Mouse (Mus musculus): ENCODE measurements around the gene Kansl2. TPM values are rescaled to one million over a fixed set of nuclear protein-coding genes. Genes with fewer than 3 reads are reported as not detected.
A peak's percentile ranks its signal among the peaks of the same experiment; 100 is the strongest.

Kansl2 gene
- total RNA-seq, 2 experiments from 2014 or later: 71.5 to 77.4 TPM

GRCm38 (mm10) chr15:98503317-98503716 lies 30.7 kb downstream of the Kansl2 start:
- DNase-seq: no peak

GRCm38 (mm10) chr15:98497631-98498030 lies 36.4 kb downstream of the Kansl2 start:
- no peak for DNase-seq

DNA sequence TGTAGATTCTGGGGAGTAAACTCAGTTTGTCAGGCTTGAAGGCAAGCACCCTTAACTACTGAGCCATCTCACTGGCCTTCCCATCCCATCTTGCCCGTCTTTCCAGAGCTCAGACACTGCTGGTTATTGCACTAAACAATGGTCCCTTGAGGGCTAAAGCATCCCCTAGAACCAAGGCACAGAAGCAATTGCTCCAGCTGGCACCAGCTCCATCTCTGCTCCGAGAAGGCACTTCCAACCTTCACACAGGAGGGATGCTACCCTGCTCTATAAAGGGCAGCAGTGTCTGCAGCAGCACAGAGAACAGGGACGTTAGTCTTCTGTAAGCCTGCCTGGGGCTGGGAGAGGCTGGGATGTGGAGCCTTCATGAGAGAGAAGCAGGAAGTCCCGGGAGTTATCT lies 42.0 kb downstream of the Kansl2 start, which contains the start of gene Olfr279:
Gene Olfr279, plus strand, starts transcription at position 301 of the 400 bp plus-strand sequence.
- DNase-seq: no peak

- DNase-seq: no peak
These were observed 42.7 kb downstream of the Kansl2 start for GRCm38 (mm10) chr15:98491332-98491731.

GRCm38 (mm10) chr15:98486433-98487021 lies 47.5 kb downstream of the Kansl2 start:
- no peak for DNase-seq

DNA sequence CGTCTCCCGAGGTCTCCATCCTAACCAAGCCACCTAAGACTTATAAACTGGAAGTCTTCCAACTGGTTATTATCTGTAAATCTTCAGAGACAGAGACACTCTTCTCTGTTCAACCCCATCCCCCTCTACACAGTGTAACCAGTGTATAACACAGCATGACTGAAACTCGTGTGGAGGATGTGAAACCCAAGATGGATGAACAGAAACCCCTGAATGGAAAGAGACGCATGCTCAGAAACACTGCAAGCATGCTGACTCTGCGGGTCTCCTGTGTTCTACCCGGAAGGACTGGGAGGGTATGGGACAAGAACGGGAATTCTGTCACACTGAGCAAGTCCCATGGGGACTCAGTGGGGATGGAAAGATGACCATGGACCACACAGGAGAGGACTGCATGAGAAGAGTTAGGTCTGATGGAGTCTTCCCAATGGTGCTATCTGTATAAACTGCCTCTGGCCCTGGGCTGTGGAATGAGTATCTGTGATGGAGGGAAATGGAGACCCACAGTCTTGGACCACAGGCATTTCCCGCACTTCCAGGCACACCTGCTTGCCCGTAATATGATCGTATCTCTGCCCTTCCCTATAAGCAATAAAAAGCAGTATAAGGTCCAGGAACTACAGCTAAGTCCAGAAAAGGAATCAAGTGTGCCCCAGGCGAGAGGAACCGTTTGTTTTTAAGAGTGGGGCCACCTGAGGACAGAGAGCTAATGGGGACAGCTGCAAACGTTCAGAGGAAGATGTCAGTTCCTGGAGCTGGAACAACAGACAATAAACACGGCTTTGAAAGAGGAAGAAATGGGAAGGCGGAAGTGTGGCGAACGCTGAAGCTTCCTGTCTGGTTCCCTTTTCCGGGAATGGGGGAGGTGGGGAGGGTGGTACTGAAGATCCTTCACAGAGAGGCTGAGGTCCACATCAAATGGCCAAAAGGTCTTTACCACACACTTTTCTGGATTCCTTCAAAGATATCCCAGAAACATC lies 49.9 kb downstream of the Kansl2 start:
- DNase-seq: no peak

DNA sequence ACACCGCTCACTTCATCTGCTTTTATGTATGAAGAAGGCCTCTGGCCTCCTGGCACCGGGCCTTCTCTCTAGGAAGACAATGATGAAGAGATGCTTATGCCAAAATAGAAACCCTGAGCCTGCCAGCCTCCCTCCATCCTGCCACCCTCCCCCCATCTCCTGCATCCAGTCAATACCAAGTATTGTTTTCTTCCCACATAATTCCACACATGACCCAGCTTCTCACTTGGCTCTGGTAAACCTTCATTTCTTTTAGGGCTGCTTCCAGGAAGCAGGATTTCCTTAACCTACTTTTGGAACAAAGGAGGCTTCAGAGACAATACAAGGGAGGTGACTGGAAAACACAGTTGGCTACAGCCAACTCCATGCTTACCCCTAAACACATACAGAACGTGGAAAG lies 51.4 kb downstream of the Kansl2 start, which contains the start of gene Lalba:
Gene Lalba, minus strand, starts transcription at position 21 of the 400 bp plus-strand sequence.
- DNase-seq: no peak

- no peak for DNase-seq
These were observed 54.4 kb downstream of the Kansl2 start for GRCm38 (mm10) chr15:98479568-98480102.

- no peak for DNase-seq
These were observed 57.8 kb downstream of the Kansl2 start for GRCm38 (mm10) chr15:98476281-98476680.

GRCm38 (mm10) chr15:98475382-98475781 lies 58.7 kb downstream of the Kansl2 start:
- DNase-seq: peak; percentile 61

GRCm38 (mm10) chr15:98474958-98475357 lies 59.1 kb downstream of the Kansl2 start:
- no peak for DNase-seq

DNA sequence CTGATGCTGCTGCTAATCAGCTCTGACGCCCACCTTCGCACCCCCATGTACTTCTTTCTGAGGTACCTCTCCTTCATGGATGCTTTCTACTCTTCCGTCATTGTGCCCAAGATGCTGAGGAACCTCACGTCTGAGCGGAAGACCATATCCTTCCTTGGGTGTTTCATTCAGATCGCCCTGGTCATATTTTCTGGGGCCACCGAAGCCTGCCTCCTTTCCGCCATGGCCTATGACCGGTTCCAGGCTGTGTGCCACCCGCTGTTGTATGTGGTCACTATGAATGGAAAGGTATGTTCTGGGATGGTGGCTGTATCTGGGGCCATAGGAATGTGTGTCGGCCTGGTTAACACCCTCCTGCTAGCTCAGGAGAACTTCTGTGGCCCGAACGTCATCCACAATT lies 62.5 kb downstream of the Kansl2 start:
- DNase-seq: no peak

DNA sequence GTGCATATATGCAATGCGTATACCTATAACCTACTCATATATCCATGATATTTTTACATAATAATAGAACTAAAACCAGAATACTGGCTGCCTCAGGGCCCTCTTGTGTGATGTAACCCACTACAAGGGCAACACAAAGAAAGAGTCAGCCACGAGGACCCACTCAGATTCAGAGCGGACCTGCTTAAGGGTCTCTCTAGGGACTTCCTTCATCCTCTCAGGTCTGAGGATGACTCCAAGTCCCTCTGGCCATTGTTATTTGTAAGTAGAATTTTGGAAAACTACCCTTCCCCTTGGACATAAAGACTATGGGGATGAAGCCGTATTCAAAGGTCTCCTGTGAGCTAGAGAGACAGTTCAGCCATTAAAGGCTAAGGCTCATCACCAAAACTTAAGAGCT lies 64.5 kb downstream of the Kansl2 start, which contains the start of gene OR5BS1P:
Gene OR5BS1P, plus strand, starts transcription at position 301 of the 400 bp plus-strand sequence.
- no peak for DNase-seq

Small RNA genes within 50 kb of the gene (microRNA-seq; reads per million reads assigned to microRNA genes)
- gene Mir1291: 1.5 to 6.7 reads per million in 2 experiments

Other genes starting within 250 kb of the Kansl2 start
- 10 to 100 TPM; 13.7 to 14.1 TPM for gene Zfp641, start 238.1 kb downstream of the Kansl2 start, total RNA-seq (2021)
- not detected for gene Olfr285, start 216.9 kb downstream of the Kansl2 start, total RNA-seq (2021)
- not detected for gene Olfr284, start 193.3 kb downstream of the Kansl2 start, total RNA-seq (2021)
- not detected for gene Olfr283, start 153.3 kb downstream of the Kansl2 start, total RNA-seq (2021)
- gene Olfr282, start 103.0 kb downstream of the Kansl2 start, total RNA-seq (2021): not detected
- not detected for gene Olfr281, start 81.7 kb downstream of the Kansl2 start, total RNA-seq (2021)
- gene OR5BS1P, start 64.4 kb downstream of the Kansl2 start, total RNA-seq (2021): not detected
- under 1 TPM; 0.36 to 0.54 TPM for gene Lalba, start 51.5 kb downstream of the Kansl2 start, total RNA-seq (2021)
- not detected for gene Olfr279, start 41.9 kb downstream of the Kansl2 start, total RNA-seq (2021)
- gene Ccnt1, start 36.7 kb upstream of the Kansl2 start, total RNA-seq (2021): 10 to 100 TPM; 21.7 to 30.4 TPM
- not detected for gene 4930415O20Rik, start 36.7 kb upstream of the Kansl2 start, total RNA-seq (2021)
- gene Adcy6, start 75.8 kb upstream of the Kansl2 start, total RNA-seq (2021): 10 to 100 TPM; 39.9 to 45.3 TPM
- gene Cacnb3, start 96.6 kb upstream of the Kansl2 start, total RNA-seq (2021): 10 to 100 TPM; 12.0 to 15.4 TPM
- gene Ddx23, start 128.6 kb upstream of the Kansl2 start, total RNA-seq (2021): 10 to 100 TPM; 53.6 to 57.6 TPM
- 1 to 10 TPM in 1 of 2 experiments, under 1 TPM in 1; 0.49 to 1.9 TPM for gene Rnd1, start 143.2 kb upstream of the Kansl2 start, total RNA-seq (2021)
- not detected for gene Ccdc65, start 173.9 kb upstream of the Kansl2 start, total RNA-seq (2021)
- gene Fkbp11, start 193.9 kb upstream of the Kansl2 start, total RNA-seq (2021): 10 to 100 TPM in 1 of 2 experiments, 1 to 10 TPM in 1; 8.0 to 13.1 TPM
- gene Arf3, start 228.9 kb upstream of the Kansl2 start, total RNA-seq (2021): 10 to 100 TPM; 21.2 to 24.2 TPM
- gene Wnt10b, start 243.9 kb upstream of the Kansl2 start, total RNA-seq (2021): 1 to 10 TPM; 1.3 to 1.5 TPM

Data from gastrocnemius, postnatal 10 days (tissue).